Mouse (Mus musculus) intestine, postnatal 0 days (tissue): Measurements from ENCODE around the gene Apool. TPM values are rescaled to one million over a fixed set of nuclear protein-coding genes. Genes with fewer than 3 reads are reported as not detected.
A peak's percentile ranks its signal among the peaks of the same experiment; 100 is the strongest.

Experiments used
- ATAC-seq: fragments of 200-750 bp; cut with Nextera tagmentation; 2 replicates; pipeline ENCODE4 v1.8.0; 2017; ENCODE audit warnings: mild to moderate bottlenecking, moderate TSS enrichment, moderate library complexity
- H3K27ac ChIP-seq: fragments of 300-500 bp; sonication (generic); 2 replicates; pipeline ENCODE4 v1.5.1; 2014; ENCODE audit warnings: mild to moderate bottlenecking, low read depth, low read length, moderate library complexity
- H3K27me3 ChIP-seq: fragments of 300-500 bp; sonication (generic); replicated peaks from 2 replicates; pipeline ENCODE4 v1.6.1; 2014; ENCODE audit warnings: low read length, mixed read lengths; ENCODE audit not compliant: control insufficient read depth, insufficient read depth
- H3K36me3 ChIP-seq: fragments of 300-500 bp; sonication (generic); 2 replicates; pipeline ENCODE4 v1.6.1; 2014; ENCODE audit warnings: mild to moderate bottlenecking, moderate library complexity; ENCODE audit not compliant: control insufficient read depth, insufficient read depth
- H3K4me1 ChIP-seq: fragments of 300-500 bp; sonication (generic); replicated peaks from 2 replicates; pipeline ENCODE4 v1.6.1; 2014; ENCODE audit warnings: antibody characterized with exemption, low read length, mixed read lengths; ENCODE audit not compliant: control insufficient read depth, insufficient read depth
- H3K4me2 ChIP-seq: fragments of 300-500 bp; sonication (generic); replicated peaks from 2 replicates; pipeline ENCODE4 v1.6.1; 2014; ENCODE audit warnings: low read depth, mild to moderate bottlenecking, moderate library complexity
- H3K4me3 ChIP-seq: fragments of 300-500 bp; sonication (generic); 2 replicates; pipeline ENCODE4 v1.5.1; 2014; ENCODE audit warnings: low read depth, low read length
- H3K9ac ChIP-seq: fragments of 300-500 bp; sonication (generic); 2 replicates; pipeline ENCODE4 v1.6.1; 2014; ENCODE audit warnings: mild to moderate bottlenecking, low read depth, low read length
- H3K9me3 ChIP-seq: fragments of 300-500 bp; sonication (generic); 2 replicates; pipeline ENCODE4 v1.6.1; 2016; ENCODE audit warnings: mixed run types; ENCODE audit not compliant: control insufficient read depth
- CTCF ChIP-seq: sonication (generic); IDR thresholded peaks from 2 replicates; pipeline ENCODE4 v1.5.1; 2016; ENCODE audit warnings: low read depth, mild to moderate bottlenecking, control low read depth, antibody characterized with exemption, moderate library complexity
- WGBS: fragments of 180-500 bp; shearing (Covaris S2); extraction: QIAGEN DNeasy Blood & Tissue Kit; methylation state at CpG from one replicate; pipeline ENCODE4 v1.1.7; 2014; 5-methylcytosine and 5-hydroxymethylcytosine counted together
- polyA plus RNA-seq: library from polyadenylated mRNA; unstranded; fragments of >200 nt; fragmentation: Nextera tagmentation; extraction: Ambion mirVana; gene quantifications from 2 replicates; pipeline ENCODE4 v1.2.1, GENCODE M21; 2015

Apool gene
- 40.7 and 43.8 TPM in 2 replicates for polyA plus RNA-seq

DNA sequence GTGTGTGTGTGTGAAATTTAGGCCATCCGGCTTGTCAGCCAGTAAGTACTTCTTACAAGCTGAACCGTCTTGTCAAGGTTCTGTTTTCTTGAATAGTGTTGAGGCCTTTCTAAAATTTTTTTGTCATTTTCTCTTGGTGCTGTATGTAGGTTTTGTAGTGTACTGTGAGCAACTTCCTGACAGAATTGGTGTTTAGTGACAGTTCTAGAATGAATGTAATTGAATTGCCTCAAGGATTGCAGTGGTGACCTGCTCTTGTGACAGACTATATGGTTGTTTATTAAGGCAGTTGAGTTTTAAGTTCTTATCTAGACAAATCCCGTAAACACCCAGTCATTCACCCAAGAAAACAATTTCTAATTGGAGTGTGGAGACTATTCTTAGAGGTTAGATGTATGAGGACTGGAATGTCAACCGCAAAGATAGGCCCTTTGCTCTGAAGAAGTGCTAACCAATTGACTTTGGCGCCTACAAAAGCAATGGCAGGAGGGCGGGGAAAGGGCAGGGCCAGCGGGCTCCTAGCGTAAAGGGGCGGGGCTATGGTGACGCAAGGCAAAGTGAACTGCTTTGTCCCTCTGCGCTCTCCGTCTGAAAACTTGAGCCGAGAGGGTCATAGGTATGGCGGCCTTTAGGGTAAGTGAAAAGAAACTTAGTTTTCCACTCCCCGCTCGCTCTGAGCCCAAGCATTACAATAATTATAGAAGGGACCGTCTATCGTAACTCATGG, at the start of gene Apool:
Gene Apool (plus strand): TSS at position 531 of the 727 bp plus-strand sequence.
- 20% methylated on average over 18 of the region's 18 CpGs for WGBS
- peak within 1 kb of the TSS; percentile 69 for H3K4me3 ChIP-seq
- no peaks in the 10 kb centered on the region for H3K4me1 ChIP-seq
- H3K9me3 ChIP-seq = no peaks in the 10 kb centered on the region
- peak within 1 kb of the TSS; percentile 38; the same call in 1 of the 2 replicates for H3K9ac ChIP-seq
- ATAC-seq = peak; percentile 99
- H3K27me3 ChIP-seq = no peaks in the 10 kb centered on the region
- peak within 1 kb of the TSS; percentile 40 for H3K4me2 ChIP-seq
- 0 out of 2 replicates have a peak within 1 kb of the TSS, but pooled peaks have one; percentile 9 for H3K27ac ChIP-seq
- TF ChIP-seq CTCF = no peak
- no peaks in the 10 kb centered on the region for H3K36me3 ChIP-seq

DNA sequence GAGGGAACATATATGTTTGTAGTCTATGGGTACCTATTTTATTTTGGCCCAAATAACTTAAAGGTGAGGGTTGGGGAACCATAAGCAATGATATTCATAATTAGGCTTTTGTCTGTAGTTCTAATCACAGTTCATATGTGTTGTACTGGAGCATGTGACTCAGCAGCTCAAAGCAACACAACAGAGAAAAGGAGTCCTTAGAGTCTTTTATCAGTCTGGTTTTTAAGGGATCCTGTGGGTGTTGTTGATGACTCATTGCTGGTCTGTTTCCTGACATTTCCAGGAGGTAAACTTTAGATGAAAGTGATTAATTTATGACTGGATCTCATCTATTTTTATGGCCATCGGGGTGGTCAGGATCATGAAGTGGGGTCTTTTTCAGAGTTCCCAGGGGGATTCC, 37.6 kb upstream of the Apool start:
- H3K36me3 ChIP-seq = no peaks in the 10 kb centered on the region
- H3K4me2 ChIP-seq = no peak overlapping the region
- H3K27ac ChIP-seq = no peak overlapping the region
- H3K27me3 ChIP-seq = no peaks in the 10 kb centered on the region
- H3K4me1 ChIP-seq = no peaks in the 10 kb centered on the region
- no peak for TF ChIP-seq CTCF
- no peak for ATAC-seq
- 53% methylated on average over 1 of the region's 1 CpGs for WGBS
- no peak overlapping the region for H3K4me3 ChIP-seq
- no peak overlapping the region for H3K9ac ChIP-seq
- H3K9me3 ChIP-seq = no peaks in the 10 kb centered on the region

DNA sequence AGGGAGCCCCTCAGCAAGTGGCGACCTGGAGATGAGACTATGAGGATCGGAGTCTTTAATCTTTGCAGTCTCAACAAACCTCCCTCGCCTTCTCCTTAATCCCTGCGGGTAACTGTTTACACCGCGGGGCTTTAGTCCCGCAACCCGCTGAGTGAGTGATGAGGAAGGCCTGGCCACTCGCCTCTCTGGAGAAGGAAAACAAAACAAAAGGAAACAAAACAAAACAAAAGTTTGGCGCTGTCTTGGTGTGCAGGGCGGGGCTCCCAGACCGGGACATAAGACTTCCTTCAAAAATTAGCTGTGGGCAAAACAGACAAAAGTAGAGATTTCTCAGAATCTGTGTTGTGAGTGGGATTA, 375 bp downstream of the Apool start:
- H3K4me2 ChIP-seq = peak overlapping the region; percentile 40
- no peak for TF ChIP-seq CTCF
- H3K9me3 ChIP-seq = no peaks in the 10 kb centered on the region
- no peaks in the 10 kb centered on the region for H3K36me3 ChIP-seq
- H3K27me3 ChIP-seq = no peaks in the 10 kb centered on the region
- H3K4me1 ChIP-seq = no peaks in the 10 kb centered on the region
- 0 out of 2 replicates have a peak overlapping the region, but pooled peaks have one; percentile 9 for H3K27ac ChIP-seq
- ATAC-seq = peak; percentile 67
- H3K4me3 ChIP-seq = peak overlapping the region; percentile 69
- peak overlapping the region; percentile 38; the same call in 1 of the 2 replicates for H3K9ac ChIP-seq
- 8% methylated on average over 12 of the region's 12 CpGs for WGBS

DNA sequence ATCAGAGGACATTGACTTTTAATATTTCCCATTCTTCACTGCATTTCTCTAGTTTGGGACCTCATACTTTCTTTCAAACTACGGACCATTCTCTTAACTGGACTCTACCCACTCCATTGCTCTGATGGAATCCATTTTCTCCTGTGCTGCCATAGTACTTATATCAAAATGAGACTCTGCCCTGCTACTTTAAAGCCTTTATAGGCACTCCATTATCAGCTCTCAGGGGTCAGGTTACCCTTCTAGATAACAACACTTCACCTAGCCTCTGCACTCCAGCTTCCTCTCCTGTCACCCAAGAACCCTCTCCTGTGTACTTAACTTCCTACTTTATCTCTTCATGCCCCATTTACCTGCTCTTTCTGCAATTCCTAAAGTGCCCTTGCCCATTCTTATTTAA, 960 bp downstream of the Apool start:
- Histone ChIP-seq H3K27ac (no peak overlapping the region), H3K27me3 (no peaks in the 10 kb centered on the region), H3K4me2 (peak overlapping the region; percentile 40), H3K9me3 (no peaks in the 10 kb centered on the region), H3K4me3 (peak overlapping the region; percentile 69), H3K4me1 (no peaks in the 10 kb centered on the region), H3K9ac (no peak overlapping the region), H3K36me3 (no peaks in the 10 kb centered on the region)
- WGBS = 38% methylated on average over 1 of the region's 1 CpGs
- no peak for TF ChIP-seq CTCF
- ATAC-seq = 0 out of 2 replicates have a peak, but pooled peaks have one; percentile 25

DNA sequence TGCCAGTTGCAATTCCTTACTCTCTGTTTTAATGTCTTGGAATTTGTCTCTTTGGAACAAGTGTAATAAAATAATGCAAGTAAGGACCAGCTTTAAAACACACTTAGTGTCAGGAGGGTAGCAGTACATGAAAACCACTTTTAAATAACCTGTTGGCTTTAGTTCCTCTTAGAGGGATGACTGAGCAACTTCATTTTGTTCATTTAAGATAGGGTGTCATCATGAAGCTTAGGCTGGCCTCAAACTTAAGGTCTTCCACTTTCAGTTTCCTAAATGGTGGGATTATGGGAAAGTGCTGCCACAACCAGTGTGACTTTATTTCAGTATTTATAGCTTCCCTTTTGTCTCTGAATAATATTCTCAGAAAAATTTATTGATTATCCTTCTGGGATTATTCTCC, 9.1 kb downstream of the Apool start:
- Histone ChIP-seq H3K4me2 (no peak overlapping the region), H3K36me3 (no peaks in the 10 kb centered on the region), H3K27me3 (no peaks in the 10 kb centered on the region), H3K9me3 (no peaks in the 10 kb centered on the region), H3K27ac (no peak overlapping the region), H3K9ac (no peak overlapping the region), H3K4me3 (no peak overlapping the region), H3K4me1 (no peaks in the 10 kb centered on the region)
- TF ChIP-seq CTCF = no peak
- no peak for ATAC-seq

DNA sequence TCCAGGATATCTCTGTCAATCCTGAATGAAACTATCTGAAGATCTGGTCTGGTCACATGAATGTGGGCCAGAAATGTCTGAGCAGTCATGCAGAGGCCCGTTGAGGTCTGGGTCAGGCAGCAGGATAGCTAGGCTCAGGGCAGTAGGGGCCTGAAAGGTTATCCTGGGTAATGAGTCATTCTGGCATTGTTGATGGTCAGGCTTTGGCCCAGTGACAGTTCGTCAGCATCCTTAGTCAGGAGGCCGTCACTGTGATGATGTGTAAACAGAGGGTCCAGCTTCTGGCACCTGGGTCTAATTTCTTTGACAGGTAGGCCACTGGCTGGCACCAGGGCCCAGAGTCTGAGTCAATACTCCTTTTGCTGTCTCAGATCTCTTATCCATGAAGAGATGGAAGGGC, 28.4 kb downstream of the Apool start:
- 72% methylated on average over 3 of the region's 3 CpGs for WGBS

More for the DNA sequence above, 28.4 kb downstream of the Apool start:
- Histone ChIP-seq H3K4me3 (no peak overlapping the region), H3K9ac (no peak overlapping the region), H3K9me3 (no peaks in the 10 kb centered on the region), H3K4me1 (no peaks in the 10 kb centered on the region), H3K27ac (no peak overlapping the region), H3K4me2 (no peak overlapping the region), H3K27me3 (no peaks in the 10 kb centered on the region), H3K36me3 (no peaks in the 10 kb centered on the region)
- no peak for ATAC-seq
- TF ChIP-seq CTCF = no peak
